In the genomic region with DNA sequence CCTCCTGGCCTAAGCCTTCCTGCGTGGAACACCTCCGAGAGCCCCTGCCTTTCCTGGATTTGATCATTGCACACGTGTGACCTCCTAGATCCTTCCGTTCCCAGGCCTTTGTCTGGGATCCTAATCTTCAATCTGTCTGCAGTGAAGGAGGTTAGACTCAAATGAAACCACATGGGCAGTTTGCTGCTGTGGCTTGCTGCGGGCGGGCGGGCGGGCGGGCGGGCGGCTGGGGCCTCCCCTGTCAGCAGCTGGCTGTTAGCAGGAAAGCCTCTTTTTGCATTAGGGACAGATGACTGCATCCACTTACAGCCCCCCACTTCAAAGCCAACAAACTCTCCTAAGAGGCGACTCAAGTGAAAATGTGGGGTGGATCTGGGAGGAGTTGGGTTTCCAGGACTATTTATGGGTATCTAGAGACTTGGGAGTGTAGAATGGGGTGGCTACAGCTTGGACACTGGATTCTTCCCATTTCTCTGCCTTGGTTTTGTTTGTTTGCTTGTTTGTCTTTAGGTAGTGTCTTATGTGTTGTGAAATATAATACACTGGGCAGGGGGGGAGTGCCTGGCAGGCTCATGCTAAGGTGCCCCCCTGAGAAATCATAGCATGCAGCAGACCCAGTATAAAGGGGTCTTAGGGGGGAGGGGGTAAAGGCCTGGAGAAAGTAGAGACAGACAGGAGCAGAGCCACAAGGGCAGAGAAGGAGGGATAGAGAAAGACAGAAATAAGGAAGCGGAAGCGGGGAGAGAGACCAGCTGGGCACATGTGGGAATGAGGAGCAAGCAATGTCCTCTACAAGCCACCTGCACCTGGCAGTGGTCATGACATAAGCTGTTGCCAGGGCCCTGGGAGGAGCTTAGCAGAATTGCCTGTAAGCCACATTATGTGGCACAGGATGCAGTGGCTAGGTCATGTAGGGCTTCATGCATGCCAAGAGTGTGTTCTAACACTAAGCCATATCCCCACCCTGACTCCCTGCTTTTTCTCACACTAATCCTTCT, we compare ENCODE assay signal across 11 mouse cellular contexts.
A peak's percentile ranks its signal among the peaks of the same experiment; 100 is the strongest.
DNase-seq lines count a peak whose midpoint lies in the region; ATAC-seq lines count a peak whose summit lies in the region.
"Had no signal": no experiment of that assay in that cellular context is flagged by ENCODE, and none has a peak within 500 bp of the region (broad histone marks: within the 10 kb centered on the region; RNA-seq: fewer than 3 reads in every experiment).

No protein-coding gene starts in this region.

- no peaks in the 10 kb centered on the region for H3K9me3 ChIP-seq in heart, embryonic 10.5 days
- no peaks in the 10 kb centered on the region for H3K9me3 ChIP-seq in heart, embryonic 11.5 days (replicated peaks; ENCODE audit: control insufficient read depth, low read length)
- H3K9me3 ChIP-seq in midbrain, embryonic 15.5 days, result no peaks in the 10 kb centered on the region
- H3K9me3 ChIP-seq: stomach, embryonic 15.5 days had no signal

- H3K36me3 ChIP-seq in heart, embryonic 10.5 days, result peaks cover 12% of the 10 kb centered on the region
- no peaks in the 10 kb centered on the region for H3K36me3 ChIP-seq in heart, embryonic 11.5 days (ENCODE audit: control insufficient read depth, insufficient read depth, low read length)
- peaks cover 6% of the 10 kb centered on the region; the same call in 1 of the 2 replicates for H3K36me3 ChIP-seq in midbrain, embryonic 15.5 days (replicated peaks)

- DNase-seq in heart, embryonic 10.5 days (ENCODE audit: low spot score), result no peak
- DNase-seq in heart, postnatal 4 days, result no peak
- peak; percentile 74 for DNase-seq in embryo, embryonic 10 days (ENCODE audit: low spot score)
- no peak for DNase-seq in frontal cortex, adult 2 months (ENCODE audit: extremely low spot score in 1 of 2, low spot score in 1 of 2)
- no peak for DNase-seq in left cerebral cortex, adult 8-10 months (ENCODE audit: low spot score in 2 of 2)
- DNase-seq in layer of hippocampus, postnatal 25 days (ENCODE audit: extremely low spot score in 1 of 2, low spot score in 1 of 2), result no peak
- DNase-seq: cerebellum, postnatal 14 days; left cerebral cortex, postnatal 4 days had no signal

- H3K4me2 ChIP-seq in heart, embryonic 11.5 days, result no peak overlapping the region
- H3K4me2 ChIP-seq in midbrain, embryonic 15.5 days, result no peak overlapping the region
- H3K4me2 ChIP-seq: stomach, embryonic 15.5 days had no signal

- ATAC-seq in heart, embryonic 11.5 days (replicated peaks; ENCODE audit: insufficient number of reproducible peaks, low FRiP score, low TSS enrichment), result 0 out of 2 replicates have a peak, but pooled peaks have one; percentile 25
- 0 out of 2 replicates have a peak, but pooled peaks have one; percentile 35 for ATAC-seq in midbrain, embryonic 15.5 days (replicated peaks)

- no peak overlapping the region for H3K9ac ChIP-seq in heart, embryonic 11.5 days (ENCODE audit: low read depth, low read length)
- no peak overlapping the region for H3K9ac ChIP-seq in midbrain, embryonic 15.5 days
- H3K9ac ChIP-seq: stomach, embryonic 15.5 days had no signal

- H3K27ac ChIP-seq in heart, embryonic 10.5 days, result peak overlapping the region; percentile 75
- H3K27ac ChIP-seq in heart, embryonic 11.5 days (ENCODE audit: low read depth, low read length), result peak overlapping the region; percentile 12; the same call in 1 of the 2 replicates
- no peak overlapping the region for H3K27ac ChIP-seq in midbrain, embryonic 15.5 days
- H3K27ac ChIP-seq: stomach, embryonic 15.5 days had no signal

- peaks cover 57% of the 10 kb centered on the region for H3K4me1 ChIP-seq in heart, embryonic 10.5 days
- peaks cover 23% of the 10 kb centered on the region for H3K4me1 ChIP-seq in heart, embryonic 11.5 days (ENCODE audit: control insufficient read depth, insufficient read depth, low read length)
- H3K4me1 ChIP-seq in midbrain, embryonic 15.5 days, result peaks cover 6% of the 10 kb centered on the region; the same call in 1 of the 2 replicates

- no peaks in the 10 kb centered on the region for H3K27me3 ChIP-seq in heart, embryonic 10.5 days (ENCODE audit: insufficient read depth, poor library complexity, severe bottlenecking)
- H3K27me3 ChIP-seq in heart, embryonic 11.5 days (ENCODE audit: control insufficient read depth, insufficient read depth, low read length), result no peaks in the 10 kb centered on the region
- no peaks in the 10 kb centered on the region for H3K27me3 ChIP-seq in midbrain, embryonic 15.5 days (replicated peaks)
- H3K27me3 ChIP-seq: stomach, embryonic 15.5 days had no signal

- 29% methylated on average over 14 of the region's 14 CpGs for WGBS in heart, embryonic 10.5 days
- 24% methylated on average over 14 of the region's 14 CpGs for WGBS in heart, embryonic 11.5 days (ENCODE audit: insufficient replicate concordance)
- 27% methylated on average over 14 of the region's 14 CpGs for WGBS in midbrain, embryonic 15.5 days

- H3K4me3 ChIP-seq in heart, embryonic 10.5 days, result 0 out of 2 replicates have a peak overlapping the region, but pooled peaks have one; percentile 13
- H3K4me3 ChIP-seq in heart, embryonic 11.5 days (ENCODE audit: low read depth, low read length), result no peak overlapping the region
- H3K4me3 ChIP-seq in midbrain, embryonic 15.5 days, result no peak overlapping the region
- H3K4me3 ChIP-seq: stomach, embryonic 15.5 days had no signal
